Mouse (Mus musculus) lung, postnatal 10 days (tissue): ENCODE results near the gene Dgkg.

ENCODE experiments used
- DNase-seq: peaks from one replicate; pipeline ENCODE4 v3.0.0; 2021

Gene Dgkg

GRCm38 (mm10) chr16:22542691-22543141 is 114.3 kb downstream of the Dgkg start:
- peak; percentile 76 for DNase-seq

- no peak for DNase-seq
Measured at GRCm38 (mm10) chr16:22539275-22539674, 117.7 kb downstream of the Dgkg start.

DNA sequence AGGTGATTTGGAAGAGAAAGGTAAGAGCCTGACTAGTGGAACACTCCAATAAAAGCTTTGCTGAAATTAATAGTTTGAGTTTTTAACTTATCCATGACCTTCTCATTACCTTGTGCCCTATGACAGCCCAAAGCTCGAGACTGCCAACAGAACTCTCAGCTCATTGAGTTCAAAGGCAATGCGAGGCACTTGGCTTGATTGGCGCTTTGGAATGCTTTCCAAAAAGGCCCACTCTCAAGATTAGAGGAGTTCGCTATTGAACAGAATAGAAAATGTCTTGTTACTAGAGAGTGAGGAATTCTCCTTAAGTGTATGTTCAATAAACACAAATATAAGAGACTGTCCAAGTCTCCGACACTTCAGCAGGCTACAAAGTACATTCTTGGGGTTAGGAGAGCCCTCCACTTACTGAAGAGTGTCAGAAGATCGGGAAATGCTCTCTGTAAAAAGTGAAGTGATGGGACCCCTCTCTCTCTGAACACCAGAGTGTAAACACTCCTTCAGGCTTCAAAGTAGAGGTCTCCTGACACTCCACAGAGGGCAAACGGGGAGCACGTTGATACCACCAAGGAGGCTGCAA is 120.3 kb downstream of the Dgkg start:
- peak; percentile 64 for DNase-seq

- no peak for DNase-seq
Measured at GRCm38 (mm10) chr16:22533087-22533486, 123.9 kb downstream of the Dgkg start.

- peak; percentile 78 for DNase-seq
Measured at GRCm38 (mm10) chr16:22531834-22532233, 125.2 kb downstream of the Dgkg start.

DNA sequence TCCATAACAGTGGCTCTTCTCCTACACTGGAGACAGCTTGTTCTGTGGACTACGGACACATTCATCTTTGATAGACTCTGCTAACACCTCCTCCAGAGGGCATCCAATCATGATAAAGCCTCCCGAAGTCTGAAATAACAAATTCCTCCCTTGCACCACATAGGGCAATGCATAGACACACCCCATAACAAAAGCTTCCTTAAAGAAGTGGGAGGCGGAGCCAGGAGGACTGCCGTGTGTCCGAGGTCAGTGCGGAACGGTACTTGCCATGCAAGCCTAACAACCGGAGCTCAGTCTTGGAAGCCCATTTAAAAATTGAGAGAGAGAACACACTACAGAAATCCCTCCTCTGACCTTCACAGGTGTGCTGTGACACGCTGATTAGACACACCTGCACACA is 126.0 kb downstream of the Dgkg start:
- no peak for DNase-seq

GRCm38 (mm10) chr16:22527499-22527939 is 129.5 kb downstream of the Dgkg start:
- no peak for DNase-seq

DNA sequence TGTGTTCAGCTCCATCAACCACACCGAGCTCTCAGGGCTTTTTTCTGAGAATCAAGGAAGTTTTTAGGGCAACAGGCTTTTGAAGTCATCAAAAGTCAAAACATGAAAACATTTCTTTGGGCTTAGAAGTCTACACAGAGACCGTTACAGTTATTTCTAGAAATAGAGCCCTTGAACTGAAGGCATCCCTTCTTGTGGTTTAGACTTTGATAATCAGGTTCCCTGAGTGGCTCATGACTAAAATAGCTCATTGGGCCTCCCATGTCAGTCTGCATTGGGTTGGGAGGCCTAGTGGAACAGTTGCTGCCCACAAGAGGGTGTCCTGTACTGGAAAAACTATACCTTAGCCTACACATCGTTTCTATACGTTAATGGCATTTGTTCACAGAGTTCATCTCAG is 130.6 kb downstream of the Dgkg start:
- no peak for DNase-seq

- peak; percentile 90 for DNase-seq
Measured at GRCm38 (mm10) chr16:22517431-22518384, 139.3 kb downstream of the Dgkg start.

DNA sequence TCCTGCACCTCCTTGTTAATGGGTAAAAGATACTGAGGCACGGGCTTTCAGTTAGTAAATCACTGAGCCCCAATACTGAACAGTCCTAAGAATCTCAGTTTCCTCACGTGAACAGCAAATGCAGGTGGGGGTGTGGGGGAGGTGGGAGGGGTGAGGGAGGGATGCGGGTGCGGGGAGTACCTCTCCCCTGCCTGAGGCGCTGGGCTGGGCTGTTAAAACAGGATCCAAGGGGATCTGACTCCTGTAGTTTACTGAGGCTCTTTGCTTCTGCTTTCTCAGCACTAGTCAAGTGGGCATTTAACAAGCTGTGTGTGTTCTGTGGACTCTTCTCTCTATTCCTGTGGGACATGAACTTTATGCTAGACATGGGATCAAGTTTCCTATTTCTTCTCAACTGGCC is 141.5 kb downstream of the Dgkg start:
- DNase-seq = no peak

- DNase-seq = peak; percentile 38
Measured at GRCm38 (mm10) chr16:22510861-22511637, 146.0 kb downstream of the Dgkg start.

DNA sequence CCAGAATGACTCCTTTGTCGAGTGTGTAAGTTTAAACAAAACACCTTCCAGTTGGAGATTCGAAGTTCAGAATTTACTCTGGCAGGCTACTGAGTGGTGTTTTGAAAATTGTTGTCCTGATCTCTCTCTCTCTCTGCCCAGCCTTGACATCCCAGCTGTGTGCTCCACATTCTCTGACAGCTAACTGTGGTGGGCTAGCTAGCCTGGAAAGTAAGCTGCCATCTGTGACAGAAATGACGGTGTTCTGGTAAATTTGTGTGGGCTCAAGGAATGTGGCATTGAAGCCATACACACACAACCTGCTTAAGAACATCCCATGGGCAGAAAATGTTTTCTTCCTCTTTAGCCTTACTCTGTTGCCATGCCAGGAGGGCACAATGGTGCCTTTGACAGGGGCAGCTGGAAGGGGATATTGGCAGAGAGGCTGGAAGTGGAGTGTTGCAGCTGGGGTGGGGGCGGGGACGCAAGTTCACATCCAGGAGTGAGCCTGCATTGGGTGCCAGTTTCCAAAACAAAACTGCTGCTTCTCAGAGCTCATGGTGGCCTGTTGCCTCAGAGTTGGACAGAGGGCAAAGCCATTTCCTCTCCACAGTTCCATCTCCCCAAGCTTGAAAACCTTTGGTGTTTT is 148.0 kb downstream of the Dgkg start:
- no peak for DNase-seq

DNA sequence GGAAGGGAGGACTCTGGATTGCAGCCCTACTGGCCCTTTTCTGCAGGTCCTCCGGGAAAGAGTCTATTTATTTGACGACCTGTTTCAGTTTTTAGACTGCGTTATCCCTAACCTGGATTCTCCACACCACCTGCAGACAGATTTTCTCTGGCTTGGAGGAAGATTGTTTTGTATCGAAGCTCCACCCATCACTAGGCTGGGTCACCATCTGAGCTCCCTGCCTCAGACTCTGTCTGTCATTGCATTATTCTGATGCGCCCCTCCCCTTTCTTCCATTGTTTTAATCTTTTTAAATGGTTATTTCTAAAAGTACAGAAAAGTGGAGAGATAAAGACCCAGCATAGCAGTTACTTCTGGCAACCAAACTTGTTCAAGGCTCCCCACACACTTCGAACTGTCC is 151.4 kb downstream of the Dgkg start:
- no peak for DNase-seq

- DNase-seq = peak; percentile 80
Measured at GRCm38 (mm10) chr16:22504851-22505250, 152.2 kb downstream of the Dgkg start.

- DNase-seq = peak; percentile 32
Measured at GRCm38 (mm10) chr16:22504049-22504448, 153.0 kb downstream of the Dgkg start.

DNA sequence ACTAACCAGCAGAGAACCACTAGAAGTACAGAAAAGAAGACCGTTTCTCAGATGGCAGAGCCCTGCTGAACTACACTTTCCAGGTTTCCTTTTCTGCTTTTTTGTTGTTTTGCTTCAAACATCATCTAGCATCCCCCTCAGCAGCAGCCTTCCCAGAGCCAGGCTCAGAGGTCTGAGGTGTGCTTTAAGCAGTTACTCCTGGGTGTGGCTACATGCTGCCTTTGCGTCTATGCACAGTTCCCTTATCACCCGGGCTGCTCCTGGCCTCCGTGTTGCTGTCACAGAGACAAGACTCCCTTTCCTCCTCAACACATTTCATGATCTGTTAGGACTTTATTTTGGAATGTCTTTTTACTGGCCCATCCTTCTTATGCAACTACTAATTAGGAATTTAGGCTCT is 153.6 kb downstream of the Dgkg start:
- DNase-seq = no peak

DNA sequence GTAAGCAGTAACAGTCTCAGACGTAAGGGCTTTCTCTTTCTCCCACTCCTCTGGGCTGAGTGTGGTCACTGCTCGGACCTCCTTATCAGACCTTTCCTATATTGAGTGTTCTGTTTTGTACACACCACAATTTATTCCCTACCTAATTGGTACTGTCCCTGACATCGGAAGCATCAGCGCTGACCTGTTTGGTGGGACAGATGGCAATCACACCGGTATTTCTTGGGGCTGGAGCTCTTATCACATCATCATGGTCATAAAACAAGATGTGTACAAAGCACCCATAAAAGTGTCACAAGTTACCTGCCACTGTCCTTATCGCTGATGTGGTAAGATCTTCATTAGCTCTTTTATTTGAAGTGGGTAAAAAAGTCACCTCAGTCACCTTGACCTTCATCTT is 155.2 kb downstream of the Dgkg start:
- no peak for DNase-seq

DNA sequence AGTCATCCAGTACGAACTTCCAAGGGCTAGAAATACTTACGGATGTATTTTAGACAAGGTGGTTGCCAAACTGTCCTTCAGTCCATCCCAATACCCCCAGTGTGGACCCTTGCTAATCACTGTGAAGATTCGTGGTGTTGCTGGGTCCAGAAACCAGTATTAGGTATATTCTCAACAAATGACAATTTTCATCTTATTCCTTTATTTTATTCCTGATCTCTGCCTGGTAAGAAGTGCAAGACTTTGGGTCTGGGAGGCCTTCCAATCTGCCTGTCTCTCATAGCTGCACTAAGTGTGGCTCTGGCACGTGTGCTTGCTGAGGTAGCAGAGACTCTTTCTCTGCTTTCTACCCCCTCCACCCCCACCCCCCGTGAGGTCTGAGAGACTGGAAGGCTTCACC is 156.5 kb downstream of the Dgkg start:
- DNase-seq = no peak

DNA sequence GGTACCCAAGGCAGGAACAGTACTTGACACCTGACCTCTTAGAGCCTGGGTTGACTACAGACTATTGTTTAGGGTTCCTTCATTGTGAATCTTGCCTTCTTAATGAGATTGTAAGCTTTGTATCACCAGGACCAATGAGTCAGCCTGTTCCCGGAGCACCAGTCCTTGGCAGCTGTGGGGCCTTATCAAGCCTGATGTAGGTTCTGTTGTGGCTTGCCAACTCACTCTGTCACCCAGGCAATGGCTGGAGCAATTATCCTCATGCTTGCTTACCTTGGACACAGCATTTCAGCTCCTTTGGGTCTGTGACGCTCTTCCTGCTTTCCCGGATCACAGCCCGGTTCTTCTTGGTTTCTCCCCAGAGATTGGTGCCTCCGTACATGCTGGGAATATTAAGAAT is 157.1 kb downstream of the Dgkg start:
- DNase-seq = no peak

DNA sequence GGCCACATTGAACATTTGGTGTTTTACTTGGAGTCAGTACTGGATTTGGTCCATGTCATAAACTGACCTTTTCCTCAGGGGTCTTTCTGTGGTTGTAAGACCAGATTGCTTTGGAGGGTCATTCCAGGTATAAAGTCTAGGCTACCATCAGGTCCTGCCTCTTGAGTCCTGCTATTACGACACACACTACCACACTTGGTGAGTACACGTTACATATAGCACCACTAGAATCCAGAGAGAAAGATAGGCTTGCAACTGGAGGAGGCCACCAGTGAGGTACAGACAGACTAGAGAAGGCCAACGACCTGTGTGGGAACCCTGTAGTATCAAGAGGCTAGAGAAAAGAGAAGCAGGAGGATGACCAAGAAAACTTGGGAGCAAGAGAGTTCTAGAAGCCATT is 157.6 kb downstream of the Dgkg start:
- DNase-seq = no peak

- DNase-seq = no peak
Measured at GRCm38 (mm10) chr16:22497976-22498375, 159.0 kb downstream of the Dgkg start.

- no peak for DNase-seq
Measured at GRCm38 (mm10) chr16:22495259-22495658, 161.8 kb downstream of the Dgkg start.

- no peak for DNase-seq
Measured at GRCm38 (mm10) chr16:22494815-22495214, 162.2 kb downstream of the Dgkg start.
